Mouse (Mus musculus) WW6 (cell line): ENCODE measurements around the gene Ninj2.

Source experiments
- DNase-seq: peaks from one replicate; pipeline ENCODE4 v3.0.0-alpha.2; 2013; ENCODE audit warnings: low read depth, low spot score

The Ninj2 gene

GRCm38 (mm10) chr6:120134748-120135147, 41.6 kb downstream of the Ninj2 start:
- DNase-seq, result no peak

GRCm38 (mm10) chr6:120145439-120145838, 52.3 kb downstream of the Ninj2 start:
- DNase-seq, result no peak

DNA sequence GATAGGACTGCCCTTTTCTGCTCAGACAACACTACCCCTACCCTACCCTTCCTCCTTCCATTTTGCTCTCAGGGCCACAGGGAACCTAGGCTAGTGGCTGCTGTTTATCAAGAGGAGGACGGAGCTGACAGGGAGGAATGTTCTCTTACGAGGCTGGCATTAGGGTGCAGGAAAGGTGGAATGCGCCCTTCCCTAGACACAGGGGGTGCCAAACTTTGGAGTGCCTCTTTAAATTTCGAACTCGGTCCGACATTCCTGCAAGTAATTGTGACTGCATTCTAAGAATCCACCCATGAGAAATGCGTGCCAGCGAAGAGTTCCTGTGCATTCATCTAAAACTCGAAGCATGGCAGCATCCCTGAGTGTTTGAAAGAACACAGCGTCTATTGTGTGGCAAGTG, 53.5 kb downstream of the Ninj2 start:
- DNase-seq, result no peak

- DNase-seq, result no peak
Measured at GRCm38 (mm10) chr6:120147411-120147810, 54.3 kb downstream of the Ninj2 start.

DNA sequence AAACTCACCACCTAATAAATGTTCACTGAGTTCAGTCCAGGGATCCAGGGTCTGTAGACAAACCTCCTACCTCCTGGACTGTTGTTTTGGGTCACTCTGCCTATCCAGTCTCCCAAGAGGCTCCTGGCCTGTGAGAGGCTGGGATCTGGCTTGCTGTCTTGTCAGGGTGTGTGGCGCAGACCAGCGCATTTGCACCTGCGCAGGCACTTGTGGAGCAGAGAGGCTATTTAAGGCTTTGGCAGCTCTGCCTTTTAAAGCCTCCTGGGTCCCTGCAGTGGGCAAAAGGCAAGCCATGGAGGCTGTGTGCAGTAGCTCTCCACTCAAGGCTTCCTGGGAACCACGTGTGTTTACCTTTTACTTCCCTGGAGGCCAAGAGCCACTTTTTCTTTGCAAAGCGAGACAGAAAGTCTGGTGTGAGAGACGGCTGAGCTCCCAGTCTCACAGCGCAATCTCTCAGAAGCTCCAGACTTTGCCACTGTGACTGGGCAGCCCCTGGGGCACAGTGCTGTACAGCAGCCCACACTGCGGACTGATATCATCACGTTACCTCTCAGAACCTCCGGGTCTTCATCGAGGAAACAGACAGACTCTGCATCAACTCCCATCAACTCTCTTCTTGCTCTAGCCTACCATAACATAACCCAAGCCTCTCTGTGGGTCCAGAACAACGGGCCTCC, 55.7 kb downstream of the Ninj2 start:
- DNase-seq, result no peak

DNA sequence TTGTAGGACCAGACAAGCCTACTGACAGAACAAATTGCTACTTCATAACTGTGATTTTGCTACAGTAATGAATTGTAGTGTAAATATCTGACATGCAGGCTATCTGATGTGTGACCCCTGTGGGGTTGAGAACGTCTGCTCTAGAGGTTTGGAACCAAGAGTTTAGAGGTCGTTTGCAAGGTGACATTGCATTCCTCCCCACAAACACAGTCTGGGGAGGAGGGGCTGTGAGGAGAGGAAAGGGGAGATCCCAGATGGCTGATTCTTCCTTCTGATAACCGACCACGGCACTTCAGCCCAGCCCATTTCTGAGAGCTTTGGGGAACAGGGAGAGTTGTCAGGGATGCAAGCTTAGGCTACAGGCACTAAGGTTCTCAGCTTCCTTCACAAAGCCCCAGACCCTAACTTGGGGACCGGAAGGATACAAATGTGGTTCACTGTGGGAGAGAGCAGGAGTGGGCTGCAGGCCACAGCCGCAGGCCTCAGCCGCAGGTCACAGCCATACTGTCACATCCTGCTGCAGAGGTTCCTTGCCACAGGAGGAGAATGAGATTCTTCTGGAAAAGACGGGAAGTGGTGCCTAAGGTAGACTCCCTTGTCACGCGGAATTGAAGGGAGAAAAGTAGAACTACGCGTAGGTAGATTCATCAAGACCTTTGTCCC, 56.4 kb downstream of the Ninj2 start:
- DNase-seq, result no peak

DNA sequence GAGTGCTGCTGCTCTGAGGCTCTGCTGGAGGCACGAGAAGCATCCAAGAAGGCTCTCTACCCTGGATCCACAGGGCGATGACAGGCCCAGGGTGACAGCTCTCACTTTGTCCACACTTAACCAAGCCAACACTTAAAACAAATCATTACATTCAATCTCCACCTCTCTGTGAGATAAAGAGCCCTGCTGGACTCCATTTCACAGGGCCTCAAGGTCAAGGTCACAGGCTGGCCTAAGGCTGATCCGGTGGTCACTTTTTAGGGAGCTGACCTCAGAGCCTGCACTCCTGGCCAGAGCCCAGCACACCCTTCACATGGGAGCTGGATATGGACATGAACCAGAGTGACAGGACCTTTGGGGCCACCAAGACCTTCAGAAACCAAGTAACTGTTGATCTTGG, 57.1 kb downstream of the Ninj2 start:
- DNase-seq, result no peak

- no peak for DNase-seq
Measured at GRCm38 (mm10) chr6:120151616-120152053, 58.5 kb downstream of the Ninj2 start.

DNA sequence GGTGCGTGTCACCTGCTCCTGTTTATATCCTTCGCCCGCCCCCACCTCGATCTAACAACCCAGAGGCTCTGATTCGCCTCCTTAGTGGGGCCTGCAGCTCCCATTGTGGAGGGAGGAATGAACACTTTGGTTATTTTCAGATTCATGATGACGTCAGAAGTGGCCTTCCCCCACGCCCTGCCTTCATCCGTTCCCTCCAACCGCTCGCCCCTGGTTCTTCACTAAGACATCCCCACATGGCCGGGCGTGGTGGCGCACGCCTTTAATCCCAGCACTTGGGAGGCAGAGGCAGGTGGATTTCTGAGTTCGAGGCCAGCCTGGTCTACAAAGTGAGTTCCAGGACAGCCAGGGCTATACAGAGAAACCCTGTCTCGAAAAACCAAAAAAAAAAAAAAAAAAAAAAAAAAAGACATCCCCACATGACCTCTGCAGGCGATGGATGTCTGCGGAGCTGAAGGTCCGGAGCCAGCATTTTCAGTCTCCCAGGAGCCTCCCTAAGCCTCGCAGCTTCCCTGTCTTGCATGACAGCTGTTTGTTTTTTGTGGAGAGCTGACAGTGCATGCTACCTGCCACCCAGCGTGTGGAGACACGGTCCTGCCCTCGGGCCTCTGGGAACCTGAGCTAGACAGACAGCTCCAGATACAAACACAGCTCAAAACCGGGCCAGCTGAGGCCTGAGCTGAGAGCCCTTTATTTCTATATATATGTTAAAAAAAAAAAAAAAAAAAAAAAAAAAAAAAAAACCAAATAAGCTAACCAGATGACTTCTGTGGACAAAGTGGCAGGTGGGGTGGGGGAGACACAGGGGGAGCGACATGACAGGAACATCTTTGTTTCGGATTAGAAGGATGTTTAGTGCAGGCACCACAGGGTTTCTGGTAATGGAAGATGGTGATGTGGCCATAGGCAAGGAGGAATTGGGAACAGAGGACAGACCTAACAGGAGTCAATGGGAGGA, 59.9 kb downstream of the Ninj2 start:
- no peak for DNase-seq

GRCm38 (mm10) chr6:120154526-120155309, 61.6 kb downstream of the Ninj2 start:
- no peak for DNase-seq

DNA sequence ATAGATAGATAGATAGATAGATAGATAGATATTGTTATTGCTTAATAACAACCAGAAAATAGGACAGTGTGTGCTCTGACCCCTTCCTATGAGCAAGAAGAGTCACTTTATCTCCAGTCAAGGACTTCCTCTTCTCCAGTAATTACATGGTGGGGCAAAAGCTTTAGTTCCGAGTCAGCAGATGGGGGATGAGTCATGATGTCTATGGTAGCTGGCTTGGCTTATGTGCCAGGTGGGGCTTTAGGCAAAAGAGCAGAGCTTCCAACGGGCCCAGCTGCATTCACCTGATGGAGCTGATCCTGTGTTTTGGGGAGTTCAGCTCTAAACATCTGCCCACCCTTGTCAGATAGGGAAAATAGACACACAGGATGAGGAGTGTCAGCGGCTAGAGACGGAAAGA, 62.4 kb downstream of the Ninj2 start:
- no peak for DNase-seq

DNA sequence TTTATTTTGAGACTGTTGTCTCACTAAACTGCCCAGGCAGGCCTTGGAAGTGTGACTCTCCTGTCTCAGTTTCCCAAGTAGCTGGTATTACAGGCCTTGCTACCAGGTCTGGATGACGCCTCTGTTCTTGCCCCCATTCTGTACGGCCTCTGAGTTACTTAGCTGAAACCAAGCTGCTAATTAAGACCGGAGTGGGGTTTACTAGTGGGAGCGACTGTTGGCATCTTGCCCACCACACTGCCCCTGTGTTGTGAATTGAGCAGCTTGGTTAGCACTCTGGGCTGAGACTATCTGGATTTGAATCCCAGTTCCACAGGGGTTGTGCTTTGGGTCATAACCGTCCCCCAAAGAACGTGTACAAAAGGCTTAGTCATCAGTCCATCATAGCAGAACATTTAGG, 64.3 kb downstream of the Ninj2 start:
- no peak for DNase-seq

GRCm38 (mm10) chr6:120159133-120159901, 66.2 kb downstream of the Ninj2 start:
- no peak for DNase-seq

DNA sequence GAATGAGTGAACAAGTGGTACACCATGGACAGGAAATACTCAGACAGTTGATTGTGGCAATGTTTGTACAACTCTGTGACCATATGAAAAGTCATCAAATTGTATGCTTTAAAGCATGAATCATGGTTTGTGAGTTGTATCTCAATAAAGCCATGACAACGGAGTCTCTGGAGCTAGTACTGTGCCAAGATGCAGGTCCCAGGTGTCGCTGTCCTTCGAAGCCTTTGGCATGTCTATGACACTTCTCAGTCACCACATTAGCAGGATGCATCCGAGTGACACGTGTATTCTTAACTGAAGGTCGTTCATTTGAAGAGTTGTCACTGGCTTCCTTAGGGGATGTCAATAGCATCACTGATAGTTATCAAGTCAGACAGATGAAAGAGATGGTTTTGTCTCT, 69.8 kb downstream of the Ninj2 start:
- no peak for DNase-seq

- DNase-seq, result no peak
Measured at GRCm38 (mm10) chr6:120164765-120165164, 71.6 kb downstream of the Ninj2 start.

DNA sequence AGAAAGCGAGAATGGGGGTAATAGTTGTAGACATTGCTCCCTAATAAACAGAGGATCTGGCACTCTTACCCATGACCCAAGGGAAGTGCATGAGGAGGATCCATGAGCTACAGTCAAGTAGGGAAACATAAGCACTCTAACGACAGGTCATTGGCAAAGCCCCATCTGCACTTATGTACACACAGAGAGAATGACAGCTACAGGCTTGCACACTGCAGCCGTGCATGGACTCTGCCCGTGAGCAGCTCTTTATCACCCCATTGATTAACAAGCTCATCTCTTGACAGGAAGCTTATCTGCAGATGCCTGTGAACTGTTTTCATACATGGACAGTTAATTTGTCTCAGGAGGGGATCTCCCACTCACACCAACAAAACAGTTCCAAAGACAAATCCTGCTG, 74.4 kb downstream of the Ninj2 start:
- DNase-seq, result no peak

GRCm38 (mm10) chr6:120172294-120173017, 79.3 kb downstream of the Ninj2 start:
- DNase-seq, result no peak

GRCm38 (mm10) chr6:120174028-120174601, 81.0 kb downstream of the Ninj2 start:
- no peak for DNase-seq

DNA sequence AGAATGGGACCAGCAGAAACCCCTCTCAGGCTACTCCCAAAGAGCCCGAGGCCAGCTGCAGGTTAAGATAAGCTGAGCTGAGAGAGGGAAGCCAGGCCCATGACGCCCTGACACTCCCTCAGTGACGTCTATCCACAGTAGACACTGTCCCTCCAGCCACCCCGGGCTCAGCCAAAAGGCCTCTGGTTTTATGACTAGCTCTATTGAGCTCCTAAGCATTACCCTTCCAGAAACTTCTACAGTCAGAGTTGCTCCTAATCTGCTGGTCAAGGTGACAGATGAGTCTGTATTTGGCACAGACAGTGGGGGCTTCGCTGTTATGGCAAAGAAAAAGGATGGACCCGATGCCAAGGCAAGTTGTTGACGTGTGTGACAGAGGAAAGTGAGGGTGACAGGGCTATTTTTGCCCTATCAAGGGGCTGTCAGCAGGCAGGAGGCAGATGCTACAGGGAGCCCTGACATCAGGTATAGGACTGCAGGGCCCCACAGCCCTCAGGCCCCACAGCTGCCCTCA, 81.5 kb downstream of the Ninj2 start:
- no peak for DNase-seq
